Mouse (Mus musculus): ENCODE measurements around the gene Adgrg1.

Adgrg1 gene

DNA sequence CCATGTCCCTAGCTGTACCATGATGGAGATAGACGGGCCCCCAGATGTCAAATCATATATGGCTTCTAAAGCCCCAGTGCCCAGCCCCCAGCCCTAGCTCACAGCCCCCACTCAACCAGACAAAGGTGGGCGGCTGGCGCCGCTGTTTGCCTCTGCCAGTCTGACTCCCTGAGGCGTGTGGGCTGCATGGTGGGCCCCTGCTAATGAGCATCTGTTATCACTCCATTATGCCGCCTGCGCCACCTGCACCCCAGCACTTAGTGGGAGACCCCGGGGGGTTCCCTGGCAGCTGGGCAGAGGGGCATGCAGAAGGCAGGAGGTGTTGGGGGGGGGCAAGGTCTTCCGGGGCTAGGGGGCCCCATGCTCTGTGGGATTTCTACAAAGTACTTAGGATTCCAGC, 3.6 kb downstream of the Adgrg1 start:
- no peak for DNase-seq

DNA sequence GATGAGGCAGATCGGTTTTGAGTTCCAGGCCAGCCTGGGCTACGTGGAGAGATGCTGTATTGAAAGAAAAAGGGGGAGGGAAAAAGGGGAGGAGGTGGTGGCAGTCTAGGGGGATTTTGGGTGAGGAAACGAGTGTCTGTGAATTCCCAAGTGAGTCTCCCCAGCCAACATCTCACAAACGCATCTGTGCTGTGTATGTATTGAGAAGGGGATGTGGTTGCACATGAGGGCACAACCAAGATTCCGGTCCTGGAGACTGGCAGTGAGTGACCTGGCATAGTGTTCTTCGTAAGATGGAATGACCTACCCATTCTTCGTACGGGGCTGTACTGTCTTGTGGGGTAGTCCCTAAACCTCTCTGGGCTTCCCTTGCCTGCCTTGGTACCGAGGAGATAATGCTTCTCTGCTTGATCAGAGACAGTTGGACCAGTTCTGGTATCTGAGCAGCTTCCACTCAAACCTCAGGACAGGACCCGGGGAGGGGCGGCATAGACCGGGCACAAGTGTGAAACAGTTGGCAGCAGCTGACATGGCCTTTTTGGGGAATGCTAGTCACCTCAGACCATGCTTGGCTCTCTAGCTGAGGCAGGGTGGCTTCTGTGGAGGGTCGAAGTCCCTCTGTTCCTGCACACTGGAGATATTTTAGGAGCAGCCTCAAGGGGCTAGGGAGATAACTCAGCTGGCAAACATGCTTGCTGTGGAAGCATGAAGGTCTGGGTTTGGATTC, 4.2 kb downstream of the Adgrg1 start:
- DNase-seq: no peak

DNA sequence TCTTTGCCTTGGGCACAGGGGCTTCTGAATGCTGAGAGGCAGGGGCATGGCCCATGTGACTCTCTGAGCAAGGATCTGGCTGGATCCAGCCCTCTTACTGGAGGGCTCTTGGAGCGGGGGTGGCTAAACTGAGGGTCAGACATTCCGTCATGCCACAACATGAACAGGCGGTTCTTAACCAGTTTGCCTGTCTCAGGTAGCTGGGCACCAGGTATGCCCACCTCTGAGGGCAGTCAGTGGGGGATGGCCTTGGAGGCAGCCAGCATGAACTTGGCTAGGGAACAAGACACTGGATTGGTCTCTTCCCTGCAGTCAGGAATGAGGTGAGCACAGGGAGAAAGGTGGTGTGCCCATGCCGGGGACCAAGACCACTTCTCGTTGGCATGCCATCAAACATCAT, 5.6 kb downstream of the Adgrg1 start:
- DNase-seq: no peak

DNA sequence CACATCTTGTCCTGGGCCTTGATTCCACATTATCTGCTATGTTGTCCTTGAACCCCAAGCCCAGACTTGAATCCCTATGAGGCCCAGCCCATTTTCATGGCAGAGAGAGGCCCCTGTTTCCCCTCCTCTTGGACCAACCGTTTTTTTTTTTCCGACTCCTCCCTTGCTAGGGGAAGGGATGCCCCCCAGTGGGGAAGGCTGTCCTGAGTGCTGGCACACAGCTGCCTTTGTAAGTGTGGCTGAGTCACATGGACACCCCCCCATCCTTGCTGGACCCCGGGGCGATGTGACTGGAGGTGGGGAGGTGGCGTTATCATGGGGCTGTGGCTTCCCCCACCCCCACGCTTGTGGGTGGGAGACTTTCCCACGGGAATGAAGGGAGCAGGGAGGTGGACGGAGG, 6.4 kb downstream of the Adgrg1 start:
- DNase-seq: peak in 1 of 2 experiments; percentile 14

DNA sequence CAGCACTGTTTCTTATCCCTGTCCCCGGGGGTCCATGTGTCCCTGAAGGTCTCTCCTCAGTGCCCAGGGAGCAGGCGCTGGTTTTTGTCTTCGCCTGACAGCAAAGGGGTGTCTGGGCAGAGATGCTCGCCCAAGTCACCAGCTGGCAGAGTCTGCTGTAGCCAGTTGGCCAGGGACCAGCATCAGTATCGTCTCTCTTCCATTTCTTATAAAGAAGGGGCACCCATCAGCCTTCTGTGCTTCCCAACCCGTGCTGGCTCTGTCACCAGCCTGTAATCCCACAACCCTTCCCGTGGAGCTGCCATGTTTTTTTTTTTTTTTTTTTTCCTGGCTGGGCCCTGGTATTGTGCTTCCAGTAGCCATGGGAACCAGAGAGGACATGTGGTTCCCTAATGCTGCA, 7.3 kb downstream of the Adgrg1 start:
- DNase-seq: peak; percentile 71 to 80

DNA sequence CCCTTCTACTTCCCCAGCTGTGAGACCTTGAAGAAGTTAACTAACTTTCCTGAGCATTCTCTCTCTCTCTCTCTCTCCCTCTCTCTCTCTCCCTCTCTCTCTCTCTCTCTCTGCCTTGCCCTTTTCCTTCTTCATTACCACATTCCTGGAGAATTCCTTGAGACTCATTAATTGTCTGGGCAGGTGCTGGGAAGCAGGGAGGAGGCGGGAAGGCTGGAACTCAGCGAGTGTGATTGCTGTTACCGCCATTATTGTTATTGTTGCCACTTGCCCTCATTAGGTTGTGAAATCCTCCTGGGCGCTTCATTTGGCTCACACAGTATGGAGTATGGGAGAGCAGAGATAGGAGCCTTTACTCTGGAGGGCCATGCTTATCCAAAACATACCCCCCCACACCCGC, 8.6 kb downstream of the Adgrg1 start:
- DNase-seq: no peak

DNA sequence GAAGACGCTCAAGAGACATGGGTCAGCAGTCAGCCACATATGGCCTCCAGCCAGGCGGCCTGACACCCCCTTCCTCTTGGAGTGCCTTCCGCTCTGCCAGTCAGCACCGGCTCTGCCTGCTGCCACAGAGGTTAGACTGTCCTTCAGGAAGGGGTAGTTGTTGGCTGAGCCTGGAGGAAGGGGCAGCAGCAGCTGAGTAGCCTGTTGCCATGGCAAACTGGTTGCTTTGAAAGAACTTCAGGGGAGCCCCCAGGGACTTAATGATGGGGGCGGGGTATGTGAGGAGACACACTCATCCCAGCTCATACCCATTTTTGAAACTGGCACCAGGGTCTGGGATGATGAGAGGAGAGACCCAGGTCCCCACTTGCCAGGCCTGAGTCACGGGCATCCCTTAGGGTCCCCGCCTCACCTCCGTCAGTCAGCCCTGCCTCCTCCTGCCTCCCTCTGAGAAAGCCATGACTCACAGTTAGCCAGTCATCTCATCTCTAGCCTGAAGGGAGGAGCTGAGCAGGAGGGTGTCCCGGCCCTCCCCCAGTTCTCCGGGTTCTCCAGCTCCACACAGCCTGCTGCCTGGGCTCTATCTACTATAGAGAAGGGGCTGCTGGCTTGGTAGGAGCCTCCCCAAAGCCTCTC, 9.4 kb downstream of the Adgrg1 start:
- DNase-seq: peak; percentile 47 to 69

DNA sequence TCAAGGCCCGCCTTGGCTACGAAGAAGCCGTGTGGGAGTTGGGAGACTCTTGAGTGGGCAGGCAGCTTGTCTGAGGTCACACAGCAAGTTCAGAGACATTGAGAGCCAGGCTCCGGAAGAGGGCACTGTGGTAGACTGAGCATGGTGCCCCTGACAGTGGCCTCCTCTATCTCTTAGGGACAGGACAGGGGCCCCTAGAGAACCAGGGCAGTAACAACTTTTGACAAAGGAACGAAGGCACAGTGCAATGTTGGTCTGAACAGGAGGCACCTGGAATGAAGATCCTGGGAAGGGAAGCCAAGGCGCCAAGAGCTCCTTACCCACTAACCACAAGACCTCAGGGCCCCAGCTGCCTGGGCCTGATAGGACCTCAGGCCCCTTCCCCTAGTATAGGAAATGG, 10.5 kb downstream of the Adgrg1 start:
- peak in 1 of 2 experiments; percentile 22 for DNase-seq

DNA sequence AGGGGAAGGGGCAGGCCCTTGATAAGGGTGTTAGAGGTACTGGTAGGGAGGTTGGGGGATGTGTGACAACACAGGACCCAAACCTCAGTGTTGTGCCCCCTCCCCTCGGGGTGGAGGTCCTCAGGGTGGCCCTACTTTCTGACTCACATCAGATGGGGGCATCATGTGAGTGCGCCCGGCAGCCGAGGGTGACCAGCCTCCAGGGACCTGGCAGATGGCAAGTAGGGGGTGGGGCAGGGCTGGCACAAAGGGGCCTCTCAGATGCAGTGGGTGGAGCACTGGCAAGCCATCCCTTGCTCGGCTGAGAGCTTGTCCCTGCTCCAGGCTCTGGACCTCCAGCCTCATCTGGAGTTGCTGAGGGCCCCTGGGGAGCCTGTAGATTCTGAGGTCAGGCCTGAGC, 12.1 kb downstream of the Adgrg1 start:
- peak; percentile 69 to 81 for DNase-seq

DNA sequence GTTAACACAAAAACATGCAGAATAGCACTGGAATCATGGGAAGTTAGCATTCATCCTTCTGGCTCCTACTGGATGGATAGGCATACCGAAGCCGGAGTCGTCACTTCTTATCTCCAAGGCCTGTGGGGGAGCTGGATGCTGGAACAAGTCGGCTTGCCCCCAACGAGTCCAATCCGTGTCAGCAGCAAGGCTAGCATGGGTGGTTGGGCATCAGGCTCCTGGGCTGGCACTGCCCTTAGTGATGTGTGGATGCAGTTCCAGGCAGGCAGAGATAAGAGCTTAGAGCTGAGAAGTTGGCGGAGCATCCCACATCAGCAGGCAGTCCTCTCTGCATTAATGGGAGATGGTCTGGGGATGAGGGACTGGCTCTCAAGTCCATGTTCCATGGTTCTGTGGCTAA, 13.0 kb downstream of the Adgrg1 start:
- peak in 1 of 2 experiments; percentile 24 for DNase-seq

DNA sequence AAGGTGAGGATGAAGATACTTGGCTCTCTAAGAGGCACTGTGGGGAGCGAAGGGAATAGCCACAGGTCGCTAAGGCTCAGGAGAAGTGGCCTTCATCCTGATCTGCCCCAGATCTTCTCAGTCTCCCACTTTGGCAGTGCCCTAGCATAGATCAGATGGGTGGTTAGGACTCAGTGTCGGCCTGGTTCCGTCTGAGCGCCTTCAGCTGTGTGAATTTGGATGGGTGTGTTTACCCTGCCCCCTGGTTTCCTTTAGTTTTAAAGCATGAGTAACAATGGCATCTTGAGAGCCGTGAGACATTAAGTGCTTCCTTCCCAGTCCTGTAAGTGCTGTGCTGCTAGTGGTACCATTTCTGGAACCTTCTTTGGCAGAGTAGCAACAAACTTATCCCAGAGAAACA, 14.1 kb downstream of the Adgrg1 start:
- no peak for DNase-seq

DNA sequence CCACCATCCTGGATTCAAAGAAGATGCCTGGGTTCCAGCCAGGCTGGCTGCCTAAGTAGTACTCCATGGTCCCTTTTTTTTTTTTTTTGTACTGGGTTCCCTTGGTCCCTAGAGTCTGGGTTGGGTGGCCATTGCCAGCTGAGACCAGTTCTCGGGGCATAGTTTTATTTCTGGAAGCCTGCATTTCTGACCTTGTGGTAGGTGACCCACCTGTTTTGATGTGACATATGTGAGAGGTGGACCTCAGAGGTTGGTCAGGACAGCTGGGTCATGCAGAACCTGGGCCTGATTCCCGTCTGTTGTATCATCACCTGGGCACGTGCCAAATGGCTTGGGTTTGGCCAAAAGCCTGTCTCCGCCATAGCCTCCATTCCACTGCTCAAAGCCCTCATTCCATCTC, 15.2 kb downstream of the Adgrg1 start:
- peak; percentile 78 to 91 for DNase-seq

DNA sequence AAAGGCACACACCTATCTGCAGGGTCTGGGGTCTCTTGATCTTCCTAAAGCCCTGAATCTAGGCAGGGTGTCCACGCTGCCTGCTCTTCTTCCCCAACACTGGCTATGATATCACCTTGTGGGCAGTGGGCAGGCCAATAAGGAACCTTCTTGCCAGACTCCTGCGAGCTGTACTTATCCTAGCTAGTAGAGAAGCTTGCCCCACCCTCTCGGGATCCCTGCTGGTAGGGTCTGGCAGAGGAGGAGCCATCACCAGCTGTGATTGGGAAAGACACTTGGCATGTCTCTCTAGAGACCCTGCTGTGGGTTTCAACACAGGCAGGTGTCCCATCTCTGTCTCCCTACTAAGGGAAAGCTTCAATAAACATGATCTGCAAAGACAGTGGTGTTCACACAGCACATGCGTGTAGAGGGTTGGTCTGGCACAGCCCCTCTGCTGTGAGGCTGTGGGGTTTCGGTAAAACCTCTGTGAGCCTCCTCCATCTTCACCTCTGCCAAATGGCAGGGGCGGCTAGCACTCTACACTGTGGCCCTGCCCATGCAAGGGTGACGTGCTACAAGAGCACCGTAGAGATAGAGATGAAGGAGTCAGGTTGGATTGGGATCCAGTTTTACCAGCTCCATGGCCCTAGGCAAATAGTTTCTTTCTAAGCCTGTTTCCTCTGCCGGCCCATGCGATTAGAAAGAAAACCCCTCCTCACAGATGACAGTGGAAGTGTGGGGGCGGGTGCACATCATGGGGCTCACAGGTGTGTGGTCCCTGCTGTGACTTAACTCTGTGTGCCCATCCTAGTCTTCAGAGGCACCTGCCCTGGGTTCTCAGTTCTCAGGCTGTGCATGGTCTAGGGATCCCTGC, 16.3 kb downstream of the Adgrg1 start:
- DNase-seq: peak in 1 of 2 experiments; percentile 36

DNA sequence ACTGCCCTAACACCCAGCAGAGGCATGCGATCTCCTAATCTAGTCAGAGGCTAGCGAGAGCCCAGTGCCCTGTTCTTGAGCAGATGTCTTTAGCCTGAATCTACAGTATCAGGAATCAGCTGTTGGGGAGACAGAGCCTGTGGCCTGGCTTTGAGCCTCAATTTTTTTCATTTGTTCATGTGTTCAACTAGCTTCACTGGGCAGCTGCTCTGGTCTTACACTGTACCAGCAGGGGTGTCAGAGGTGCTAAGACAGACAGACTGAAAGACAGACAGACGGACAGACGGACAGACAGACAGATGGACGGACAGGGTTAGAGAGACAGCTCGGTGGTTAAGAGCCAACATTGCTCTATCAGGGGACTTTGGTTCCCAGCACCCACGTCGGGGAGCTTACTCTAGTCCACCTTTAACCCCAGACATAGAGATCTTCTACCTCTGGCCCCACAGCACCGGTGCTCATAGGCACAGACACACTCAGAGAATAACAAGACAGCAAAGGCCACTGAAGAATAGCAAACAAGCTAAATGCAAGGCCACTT, 17.0 kb downstream of the Adgrg1 start:
- peak; percentile 31 to 61 for DNase-seq

DNA sequence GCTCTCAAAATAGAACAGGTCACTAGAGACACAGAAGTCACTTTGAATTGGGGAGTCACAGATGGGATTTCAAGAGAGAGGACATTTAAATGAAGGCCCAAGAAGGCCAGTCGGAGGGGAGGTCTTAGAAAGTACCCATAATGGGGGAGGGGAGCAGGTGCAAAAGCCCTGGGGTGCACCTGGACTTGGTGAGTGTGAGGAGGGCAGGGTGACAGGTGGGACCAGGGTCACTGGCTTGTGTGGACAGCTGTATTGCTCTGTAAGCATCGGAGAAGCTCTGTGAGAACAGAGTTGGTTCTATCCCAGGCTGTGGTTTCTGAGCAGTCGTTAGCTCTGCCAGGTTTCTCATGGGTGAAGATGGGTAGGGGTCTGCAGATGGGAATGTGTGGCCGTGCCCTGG, 17.5 kb downstream of the Adgrg1 start:
- no peak for DNase-seq

DNA sequence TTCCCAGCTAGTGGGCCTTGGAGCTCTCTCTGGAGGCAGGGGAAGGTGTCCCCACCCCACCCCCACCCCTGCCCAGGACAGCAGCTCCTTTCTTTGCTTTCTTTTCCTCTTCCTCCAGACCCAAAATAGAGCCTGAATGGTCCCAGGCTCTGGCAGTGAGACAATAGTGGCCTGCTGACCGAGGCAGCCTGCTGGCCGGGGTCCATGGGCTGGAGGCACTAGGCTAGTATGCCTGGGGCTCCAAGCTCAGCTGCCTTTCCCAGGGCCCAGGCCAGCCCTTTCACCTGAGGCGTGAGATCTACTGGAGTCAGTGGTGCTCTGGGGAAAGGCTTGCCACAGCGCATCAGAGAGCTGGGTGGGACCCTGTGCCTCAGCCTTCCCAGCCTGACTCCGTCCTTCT, 18.0 kb downstream of the Adgrg1 start:
- DNase-seq: peak; percentile 74 to 79

DNA sequence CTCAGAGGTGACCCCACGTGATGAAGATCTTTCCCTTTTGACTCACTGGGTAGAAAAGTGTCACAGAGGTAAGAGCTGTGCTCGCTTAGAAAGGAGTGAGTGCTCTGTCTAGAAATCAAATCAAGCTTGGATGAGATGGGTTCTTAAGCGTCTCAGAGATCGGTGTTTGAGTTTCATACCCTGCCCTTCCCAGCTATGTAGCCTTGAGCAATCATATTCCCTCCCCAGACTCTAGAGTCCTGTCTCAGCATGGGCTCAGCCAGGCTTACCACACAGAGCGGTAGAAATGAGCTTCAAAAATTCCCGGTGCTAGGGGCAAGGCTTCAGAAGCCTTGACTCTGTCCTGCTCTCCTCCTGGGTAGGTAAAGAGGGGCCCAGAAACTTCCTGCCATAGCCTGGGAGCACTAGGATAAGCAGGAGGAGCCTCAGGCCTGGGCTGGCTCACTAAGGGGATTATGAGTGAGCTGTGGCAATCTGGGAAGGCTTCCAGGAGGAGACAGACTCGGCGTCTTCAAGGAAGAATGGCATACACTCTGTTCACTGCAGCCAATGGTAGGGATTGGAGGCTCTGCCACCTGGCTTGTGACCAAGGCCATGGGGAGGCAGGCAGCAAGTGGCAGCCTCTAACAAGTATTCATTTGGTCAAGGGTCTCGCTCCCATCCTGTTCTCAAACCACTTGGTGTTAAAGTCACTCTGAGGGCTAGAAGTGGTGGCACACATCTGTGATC, 18.6 kb downstream of the Adgrg1 start:
- DNase-seq: peak; percentile 51 to 72

DNA sequence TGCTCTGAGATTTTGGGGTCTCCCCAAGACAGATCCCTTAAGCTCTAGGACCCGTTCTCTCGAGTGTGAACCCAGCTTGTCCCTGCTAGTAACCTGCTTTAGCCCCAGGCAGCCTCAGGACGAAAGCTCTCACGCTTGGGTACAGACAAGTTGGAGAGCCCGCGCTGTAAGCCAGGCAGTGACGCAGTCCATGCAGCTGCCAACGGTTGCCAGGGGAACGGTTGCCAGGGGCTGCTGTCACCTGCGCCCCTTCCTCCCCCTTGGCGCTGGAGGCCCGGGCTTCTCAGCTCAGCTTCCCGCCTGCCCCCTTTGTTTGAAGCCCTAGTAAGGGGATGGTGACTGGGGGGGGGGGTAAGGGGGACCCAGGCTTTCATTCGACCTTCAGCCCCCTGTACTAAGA, 19.5 kb downstream of the Adgrg1 start:
- peak; percentile 85 to 92 for DNase-seq

DNA sequence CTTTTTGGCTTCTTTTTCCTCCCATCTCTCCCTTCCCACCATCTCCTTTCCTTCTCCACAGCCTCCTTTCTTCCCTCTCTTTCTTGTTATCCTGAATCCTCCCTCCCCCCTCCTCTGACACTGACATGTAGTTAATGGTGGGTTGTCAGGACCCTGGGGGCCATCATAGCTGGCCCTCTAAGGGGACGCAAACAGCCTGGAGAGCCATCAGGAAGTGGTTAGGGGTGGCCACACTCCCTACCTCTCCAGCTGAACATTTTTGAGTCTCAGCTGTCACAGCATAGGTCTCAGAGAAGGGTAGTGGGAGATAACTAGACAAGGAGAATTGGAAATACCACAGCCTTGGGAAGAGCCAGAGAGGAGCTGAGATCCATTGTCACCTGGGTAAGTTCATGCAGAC, 20.0 kb downstream of the Adgrg1 start:
- DNase-seq: no peak

DNA sequence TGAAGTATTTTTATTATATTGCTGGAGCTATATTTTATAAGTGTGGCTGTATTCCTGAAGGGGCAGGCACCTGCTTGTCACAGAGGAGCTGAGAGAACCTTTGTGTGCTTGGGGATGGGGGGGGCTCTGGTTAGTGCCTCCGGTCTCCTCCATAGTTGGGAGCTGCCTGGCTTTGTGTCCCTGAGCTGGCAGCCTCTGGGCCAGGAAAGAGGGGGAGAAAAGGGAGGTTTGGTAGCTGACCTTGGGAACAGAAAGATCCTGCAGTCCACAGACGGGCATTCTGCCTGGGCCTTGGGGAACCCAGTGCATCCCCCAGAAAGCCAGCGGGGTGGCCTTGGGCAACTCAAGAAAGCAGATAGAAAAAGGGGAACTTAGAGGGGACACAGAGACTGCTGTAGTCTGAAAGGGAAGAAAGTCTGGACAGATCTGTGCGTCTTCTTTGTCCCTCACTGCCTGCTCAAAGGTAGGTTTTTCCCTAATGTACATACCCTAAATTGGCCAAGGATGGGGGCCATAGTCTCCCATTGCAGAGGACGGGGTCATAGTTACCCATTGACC, 20.9 kb downstream of the Adgrg1 start:
- DNase-seq: peak; percentile 36 to 44

DNA sequence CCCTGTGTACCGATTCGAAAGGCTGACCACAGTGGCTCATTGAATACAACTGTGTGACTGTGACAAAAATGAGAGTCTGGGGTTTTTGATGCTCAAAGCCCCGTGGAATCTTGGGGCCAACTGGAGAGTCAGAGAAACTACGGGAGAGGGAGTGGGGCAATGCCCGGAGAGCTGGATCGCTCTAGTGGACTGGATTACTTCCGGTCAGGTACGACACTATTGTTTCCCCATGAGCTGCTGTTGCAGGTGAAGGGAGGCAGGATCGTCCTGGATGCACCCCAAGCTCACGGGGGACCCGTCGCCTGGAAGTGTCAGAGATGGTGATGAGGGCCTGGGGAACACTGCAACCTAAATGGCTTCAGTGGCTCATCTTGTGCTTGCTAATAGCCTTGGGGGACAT, 21.5 kb downstream of the Adgrg1 start:
- no peak for DNase-seq
